Mouse (Mus musculus) spleen, adult 2 months (tissue): ENCODE measurements around the gene 9530077C05Rik. TPM values are rescaled to one million over a fixed set of nuclear protein-coding genes. Genes with fewer than 3 reads are reported as not detected.
"Not testable (repeated sequence)": the region's sequence is repeated elsewhere in the genome, so short reads cannot be mapped to it uniquely, and the experiment has no call there.

Experiments
- DNase-seq, 2 experiments: peaks; one replicate each; pipeline versions ENCODE4 v3.0.0 to v3.0.0-alpha.2; 2012 to 2021; ENCODE audit warnings: low spot score in 2 of 2, low read depth in 1 of 2
- H3K27ac ChIP-seq: fragments of 200-500 bp; 2 replicates; pipeline ENCODE4 v1.5.1; 2012; ENCODE audit warnings: low read length, inconsistent platforms; ENCODE audit not compliant: insufficient read depth
- H3K27me3 ChIP-seq: fragments of 200-500 bp; 2 replicates; pipeline ENCODE4 v1.6.1; 2012; ENCODE audit warnings: mild to moderate bottlenecking, moderate library complexity, low read length, inconsistent platforms; ENCODE audit not compliant: control insufficient read depth, insufficient read depth
- H3K36me3 ChIP-seq: fragments of 200-500 bp; 2 replicates; pipeline ENCODE4 v1.6.1; 2012; ENCODE audit warnings: mild to moderate bottlenecking, low read length, inconsistent platforms; ENCODE audit not compliant: control insufficient read depth, insufficient read depth
- H3K4me1 ChIP-seq: fragments of 200-500 bp; 2 replicates; pipeline ENCODE4 v1.6.1; 2011; ENCODE audit warnings: inconsistent platforms; ENCODE audit not compliant: control insufficient read depth, insufficient read depth, insufficient read length
- H3K4me3 ChIP-seq: fragments of 200-500 bp; 2 replicates; pipeline ENCODE4 v1.5.1; 2011; ENCODE audit warnings: mild to moderate bottlenecking, inconsistent platforms; ENCODE audit not compliant: insufficient read depth, insufficient read length; ENCODE audit errors: extremely low read depth
- CTCF ChIP-seq: fragments of 200-500 bp; IDR thresholded peaks from 2 replicates; pipeline ENCODE4 v1.5.1; 2011; ENCODE audit warnings: mild to moderate bottlenecking, inconsistent platforms; ENCODE audit not compliant: insufficient read depth, insufficient read length, insufficient replicate concordance; ENCODE audit errors: extremely low read depth
- POLR2A ChIP-seq: fragments of 200-500 bp; IDR thresholded peaks from 2 replicates; pipeline ENCODE4 v1.6.1; 2011; ENCODE audit warnings: low read depth, low read length, inconsistent platforms
- WGBS: fragments of 180-500 bp; shearing (Covaris S2); methylation state at CpG from one replicate; pipeline ENCODE4 v1.1.7; 2018; 5-methylcytosine and 5-hydroxymethylcytosine counted together
- polyA plus RNA-seq: library from polyadenylated mRNA; depleted of rRNA; stranded (reverse); fragments of >200 nt; gene quantifications from 2 replicates; pipeline ENCODE4 v1.2.3, GENCODE M21; 2012

9530077C05Rik gene
- polyA plus RNA-seq, 1 experiment = 0.36 TPM

- Histone ChIP-seq H3K36me3 (no peaks in the 10 kb centered on the region), H3K27ac (no peak overlapping the region), H3K27me3 (no peaks in the 10 kb centered on the region), H3K4me1 (no peaks in the 10 kb centered on the region), H3K4me3 (no peak overlapping the region)
- 83% methylated on average over 6 of the region's 6 CpGs for WGBS
- TF ChIP-seq CTCF = no peak
- DNase-seq = no peak
These were observed 9.3 kb upstream of the 9530077C05Rik start for GRCm38 (mm10) chr9:22402001-22402400.

DNA sequence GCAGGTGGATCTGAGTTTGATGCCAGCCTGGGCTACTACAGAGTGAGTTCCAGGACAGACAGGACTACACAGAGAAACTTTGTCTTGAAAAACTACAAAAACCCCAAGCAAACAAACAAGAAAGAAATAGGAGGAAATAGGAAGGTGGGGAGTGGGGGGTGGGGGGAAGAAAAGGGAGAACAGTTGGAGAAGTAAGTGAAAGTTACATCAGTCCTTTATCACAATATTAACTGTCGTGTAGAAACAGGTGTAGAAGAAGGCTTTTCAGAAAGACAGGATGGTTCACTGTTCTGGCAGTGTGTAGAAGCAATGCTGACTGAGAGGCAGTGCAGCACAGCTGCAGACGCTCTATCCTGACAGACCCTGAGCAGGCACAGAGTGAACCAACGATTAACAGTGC, 8.3 kb upstream of the 9530077C05Rik start:
- H3K4me3 ChIP-seq = no peak overlapping the region
- WGBS = 67% methylated on average over 3 of the region's 3 CpGs
- no peaks in the 10 kb centered on the region for H3K27me3 ChIP-seq
- H3K36me3 ChIP-seq = no peaks in the 10 kb centered on the region
- DNase-seq = no peak
- TF ChIP-seq CTCF (no peak), POLR2A (no peak)
- no peak overlapping the region for H3K27ac ChIP-seq
- no peaks in the 10 kb centered on the region for H3K4me1 ChIP-seq

DNA sequence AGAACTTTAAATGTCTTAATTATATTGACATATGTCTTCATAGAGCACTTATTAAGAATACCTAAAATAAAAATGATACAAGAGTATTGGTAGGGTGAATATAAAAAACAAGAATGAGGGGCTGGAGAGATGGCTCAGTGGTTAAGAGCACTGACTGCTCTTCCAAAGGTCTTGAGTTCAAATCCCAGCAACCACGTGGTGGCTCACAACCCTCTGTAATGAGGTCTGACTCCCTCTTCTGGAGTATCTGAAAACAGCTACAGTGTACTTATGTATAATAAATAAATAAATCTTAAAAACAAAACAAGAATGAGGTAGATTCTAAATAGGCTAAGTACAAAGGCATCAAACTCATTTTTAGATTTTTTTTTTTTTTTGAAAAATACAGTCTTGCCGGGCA, 7.8 kb upstream of the 9530077C05Rik start:
- WGBS = 67% methylated on average over 2 of the region's 2 CpGs
- H3K4me3 ChIP-seq, H3K27me3 ChIP-seq: not testable (repeated sequence)

GRCm38 (mm10) chr9:22405414-22405813, 5.9 kb upstream of the 9530077C05Rik start:
- Histone ChIP-seq H3K4me3 (no peak overlapping the region), H3K27ac (no peak overlapping the region), H3K4me1 (no peaks in the 10 kb centered on the region), H3K27me3 (no peaks in the 10 kb centered on the region), H3K36me3 (no peaks in the 10 kb centered on the region)
- TF ChIP-seq POLR2A (no peak), CTCF (no peak)
- 86% methylated on average over 3 of the region's 3 CpGs for WGBS
- DNase-seq = no peak

More for the DNA sequence above, 7.8 kb upstream of the 9530077C05Rik start:
- not testable (repeated sequence) for H3K4me1 ChIP-seq, H3K27ac ChIP-seq, DNase-seq, H3K36me3 ChIP-seq

- not testable (repeated sequence) for H3K27me3 ChIP-seq, H3K36me3 ChIP-seq, H3K4me3 ChIP-seq, DNase-seq, H3K27ac ChIP-seq, H3K4me1 ChIP-seq
- WGBS = 74% methylated on average over 4 of the region's 4 CpGs
These were observed 3.7 kb upstream of the 9530077C05Rik start for GRCm38 (mm10) chr9:22407633-22408032.

DNA sequence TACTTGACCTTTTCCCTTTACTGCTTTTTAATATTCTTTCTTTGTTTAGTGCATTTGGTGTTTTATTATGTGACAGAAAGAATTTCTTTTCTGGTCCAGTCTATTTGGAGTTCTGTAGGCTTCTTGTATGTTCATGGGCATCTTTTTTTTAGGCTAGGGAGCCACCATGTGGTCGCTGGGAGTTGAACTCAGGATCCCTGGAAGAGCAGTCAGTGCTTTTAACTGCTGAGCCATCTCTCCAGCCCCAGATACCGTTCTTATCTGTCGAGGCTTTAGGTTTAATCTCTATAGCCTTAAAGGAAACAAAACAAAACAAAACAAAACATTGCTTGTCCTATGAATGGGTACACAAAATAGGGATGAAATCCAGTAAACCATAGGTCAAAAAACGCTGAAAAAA, 3.0 kb upstream of the 9530077C05Rik start:
- not testable (repeated sequence) for DNase-seq, H3K4me3 ChIP-seq, H3K4me1 ChIP-seq, H3K27me3 ChIP-seq, H3K27ac ChIP-seq, H3K36me3 ChIP-seq
- 39% methylated on average over 4 of the region's 4 CpGs for WGBS

GRCm38 (mm10) chr9:22409501-22409900, 1.8 kb upstream of the 9530077C05Rik start:
- Histone ChIP-seq H3K4me3 (no peak overlapping the region), H3K27me3 (no peaks in the 10 kb centered on the region), H3K27ac (no peak overlapping the region), H3K36me3 (no peaks in the 10 kb centered on the region), H3K4me1 (peaks cover 4% of the 10 kb centered on the region; the same call in 1 of the 2 replicates)
- no peak for TF ChIP-seq POLR2A
- no peak for TF ChIP-seq CTCF
- DNase-seq = no peak
- 90% methylated on average over 7 of the region's 7 CpGs for WGBS

DNA sequence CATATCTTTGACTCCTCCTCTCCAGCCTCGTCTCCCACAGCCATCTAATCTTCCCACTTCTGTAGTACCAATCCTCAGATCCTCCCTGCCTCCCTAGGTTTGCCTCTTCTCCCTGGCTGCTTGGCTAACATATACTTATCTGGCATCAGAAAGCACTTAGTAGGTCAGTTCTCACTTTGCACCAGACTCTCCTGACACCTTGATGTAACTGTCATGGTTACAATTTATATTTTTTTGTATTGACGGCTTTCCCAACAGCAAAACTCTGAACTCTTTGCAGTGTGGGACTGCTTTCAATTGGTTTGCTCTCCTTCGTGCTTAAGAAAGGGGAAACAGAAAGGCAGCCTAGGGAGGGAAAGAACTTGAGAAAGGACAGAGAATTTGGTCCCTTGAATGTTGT, 4.9 kb downstream of the 9530077C05Rik start:
- 91% methylated on average over 3 of the region's 3 CpGs for WGBS
- Histone ChIP-seq H3K27ac (no peak overlapping the region), H3K36me3 (no peaks in the 10 kb centered on the region), H3K27me3 (no peaks in the 10 kb centered on the region), H3K4me3 (no peak overlapping the region), H3K4me1 (peaks cover 4% of the 10 kb centered on the region; the same call in 1 of the 2 replicates)
- TF ChIP-seq CTCF = no peak
- no peak for TF ChIP-seq POLR2A
- no peak for DNase-seq
